Mouse (Mus musculus): ENCODE data around the gene Nsdhl. TPM values are rescaled to one million over a fixed set of nuclear protein-coding genes. Genes with fewer than 3 reads are reported as not detected.
A peak's percentile ranks its signal among the peaks of the same experiment; 100 is the strongest.

Nsdhl gene
- total RNA-seq, 4 experiments from 2014 or later: 3.6 to 4.1 (median 3.9) TPM

GRCm38 (mm10) chrX:72995542-72995941 is 77.2 kb downstream of the Nsdhl start:
- DNase-seq (ENCODE audit: low spot score in 2 of 2): no peak

GRCm38 (mm10) chrX:73003110-73003509 is 84.8 kb downstream of the Nsdhl start:
- no peak for DNase-seq (ENCODE audit: low spot score in 2 of 2)

DNA sequence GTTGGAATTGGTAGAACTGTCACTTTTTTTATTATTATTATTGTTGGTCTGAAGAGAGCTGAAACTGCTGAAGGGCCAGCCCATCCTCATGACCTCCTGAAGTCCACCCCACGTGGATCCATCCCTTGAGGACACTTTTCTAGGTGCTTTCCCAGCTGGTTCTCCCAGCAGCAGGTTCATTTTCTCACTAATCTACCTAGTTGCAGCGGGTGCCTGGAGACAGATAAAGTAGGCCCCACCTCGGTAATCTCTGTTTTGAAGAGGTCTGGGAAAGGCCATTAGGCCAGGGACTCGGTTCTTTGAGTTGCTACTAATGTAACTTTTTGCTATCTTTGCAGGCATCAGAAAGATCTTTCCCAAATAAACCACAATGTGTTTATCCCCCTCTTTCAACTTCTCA is 87.3 kb downstream of the Nsdhl start:
- no peak for DNase-seq (ENCODE audit: low spot score in 2 of 2)

GRCm38 (mm10) chrX:73007597-73008479 is 89.5 kb downstream of the Nsdhl start:
- DNase-seq (ENCODE audit: low spot score in 2 of 2): peak; percentile 85 to 90

Small RNAs within 50 kb of the gene (microRNA-seq; reads per million reads assigned to microRNA genes)
- not detected for gene Mir2137

Other genes starting within 250 kb of the Nsdhl start
- not detected for gene Gabrq, start 93.4 kb upstream of the Nsdhl start, total RNA-seq (2022)
- 10 to 100 TPM; 26.8 to 31.3 (median 28.9) TPM for gene Cetn2, start 146 bp upstream of the Nsdhl start, total RNA-seq (2022)
- gene Zfp185, start 68.8 kb downstream of the Nsdhl start, total RNA-seq (2022): under 1 TPM; 0.12 to 0.64 (median 0.58) TPM
- gene Pnma5, start 118.5 kb downstream of the Nsdhl start, total RNA-seq (2022): under 1 TPM in 1 of 4 experiments, not detected in 3; 0.21 TPM
- gene Pnma3, start 146.2 kb downstream of the Nsdhl start, total RNA-seq (2022): not detected
- under 1 TPM in 1 of 4 experiments, not detected in 3; 0.58 TPM for gene Xlr4a, start 163.9 kb downstream of the Nsdhl start, total RNA-seq (2022)
- gene Xlr3a, start 178.5 kb downstream of the Nsdhl start, total RNA-seq (2022): 1 to 10 TPM in 3 of 4 experiments, not detected in 1; 1.1 to 2.1 (median 1.4) TPM
- gene Gm14685, start 198.5 kb downstream of the Nsdhl start, total RNA-seq (2022): not detected
- gene Xlr5b, start 230.2 kb downstream of the Nsdhl start, total RNA-seq (2022): not detected
- not detected for gene DXBay18, start 230.9 kb downstream of the Nsdhl start, total RNA-seq (2022)